Mouse (Mus musculus) testis, adult 2 months (tissue): ENCODE results near the gene Ftsj3.

Experiments
- CTCF ChIP-seq: fragments of 200-500 bp; IDR thresholded peaks from 2 replicates; pipeline ENCODE4 v1.5.1; 2012; ENCODE audit warnings: low read depth, mild to moderate bottlenecking, inconsistent platforms, low read length, moderate library complexity; ENCODE audit not compliant: control insufficient read depth, insufficient read depth, insufficient replicate concordance
- POLR2A ChIP-seq: fragments of 200-500 bp; IDR thresholded peaks from 2 replicates; pipeline ENCODE4 v1.6.1; 2012; ENCODE audit warnings: low read depth, mild to moderate bottlenecking, inconsistent platforms, low read length, moderate library complexity; ENCODE audit not compliant: control insufficient read depth

GRCm38 (mm10) chr11:106254767-106255166 lies 1.1 kb downstream of the Ftsj3 start:
- TF ChIP-seq POLR2A, result no peak
- no peak for TF ChIP-seq CTCF
